Mouse (Mus musculus) B cell, adult 67 days (primary cell): Measurements from ENCODE around the gene Ucma. TPM values are rescaled to one million over a fixed set of nuclear protein-coding genes. Genes with fewer than 3 reads are reported as not detected.

Experiments used
- total RNA-seq, 2 experiments: library from RNA; stranded (reverse); gene quantifications; 4 replicates each; pipeline ENCODE4 v1.2.4; 2023

The Ucma gene
- not detected for total RNA-seq

DNA sequence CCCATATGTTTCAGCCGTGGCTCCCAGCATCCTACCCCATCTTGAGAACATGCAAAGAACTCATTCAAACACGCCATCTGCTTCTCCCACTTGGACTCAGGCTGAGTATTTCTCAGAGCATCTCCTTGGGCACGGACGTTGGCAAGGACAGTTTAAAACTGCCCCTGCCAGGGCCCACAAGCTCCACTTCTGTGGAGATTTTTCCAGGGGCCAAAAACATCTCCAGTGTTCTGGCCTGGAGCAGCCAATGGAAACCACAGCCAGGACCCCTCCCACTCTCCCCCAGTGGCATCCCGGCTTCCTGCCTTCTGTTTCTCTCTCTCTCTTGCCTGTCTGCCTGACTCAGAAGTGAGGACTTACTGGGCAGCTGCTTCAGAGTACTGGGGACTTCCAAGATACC is at the start of gene Ucma:
TSS of gene Ucma (plus strand) at position 316 of the 400 bp plus-strand sequence.

DNA sequence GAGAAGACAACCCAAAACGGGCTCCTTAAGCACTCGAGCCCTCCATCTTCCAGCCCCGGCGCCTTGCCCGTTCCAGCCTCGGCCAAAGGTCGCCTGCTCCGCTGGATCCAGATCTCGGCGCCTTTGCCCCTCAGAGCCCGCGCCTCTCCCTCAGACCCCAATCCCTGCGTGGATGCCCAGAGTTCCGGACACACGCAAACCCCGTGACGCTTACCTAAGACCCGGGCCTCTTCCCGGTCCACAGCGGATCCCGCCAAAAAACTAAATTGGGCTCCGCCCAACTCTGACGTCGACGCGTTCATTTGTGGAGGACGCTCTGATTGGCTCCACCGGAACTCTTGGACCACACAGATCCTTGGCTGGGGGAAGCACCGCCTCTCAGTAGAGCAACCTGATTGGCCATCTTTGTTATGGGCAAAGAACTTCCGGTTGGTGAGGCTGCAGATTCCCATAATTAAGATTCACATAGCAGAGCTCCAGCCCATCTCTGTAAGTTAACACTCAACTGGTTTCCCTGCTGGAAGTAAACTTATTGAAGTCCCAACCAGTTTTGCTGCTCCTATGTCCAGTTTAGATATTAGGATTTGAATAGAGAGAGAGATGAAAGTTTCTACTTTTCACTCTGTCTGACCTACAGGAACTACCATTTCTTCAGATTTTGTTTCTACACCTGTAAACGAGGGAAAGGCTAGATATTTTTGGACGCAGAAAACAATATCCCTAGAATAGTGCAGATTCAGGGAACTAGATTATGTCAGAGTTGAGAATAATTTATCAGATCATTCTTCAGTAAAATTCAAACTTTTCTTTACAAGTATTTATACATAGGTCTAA is 36.8 kb downstream of the Ucma start, which contains the start of gene Mcm10:
TSS of gene Mcm10 (minus strand) at position 301 of the 834 bp plus-strand sequence.

Other genes starting within 250 kb of the Ucma start
- gene Sephs1, start 94.6 kb upstream of the Ucma start, total RNA-seq: 10 to 100 TPM; 21.5 to 23.6 TPM
- gene Phyh, start 57.1 kb upstream of the Ucma start, total RNA-seq: 10 to 100 TPM; 48.3 to 60.2 TPM
- 1 to 10 TPM; 1.6 to 2.0 TPM for gene Mcm10, start 36.7 kb downstream of the Ucma start, total RNA-seq
- gene Optn, start 87.9 kb downstream of the Ucma start, total RNA-seq: 1 to 10 TPM; 5.2 to 6.5 TPM
- not detected for gene Ccdc3, start 161.7 kb downstream of the Ucma start, total RNA-seq